Mouse (Mus musculus): ENCODE results near the gene Stx8. TPM values are rescaled to one million over a fixed set of nuclear protein-coding genes. Genes with fewer than 3 reads are reported as not detected.

Stx8 gene
- total RNA-seq, 1 experiment from 2014 or later: 12.3 TPM

- no peak for ATAC-seq (replicated peaks in 1 of 2; ENCODE audit: insufficient read depth in 1 of 2, low FRiP score in 2 of 2, low TSS enrichment in 1 of 2, low read depth in 1 of 2, poor library complexity in 2 of 2, severe bottlenecking in 2 of 2)
Observed at GRCm38 (mm10) chr11:68196566-68196965, 230.6 kb downstream of the Stx8 start.

- no peak for ATAC-seq (replicated peaks in 1 of 2; ENCODE audit: insufficient read depth in 1 of 2, low FRiP score in 2 of 2, low TSS enrichment in 1 of 2, low read depth in 1 of 2, poor library complexity in 2 of 2, severe bottlenecking in 2 of 2)
Observed at GRCm38 (mm10) chr11:68197471-68197870, 231.5 kb downstream of the Stx8 start.

- no peak for ATAC-seq (replicated peaks in 1 of 2; ENCODE audit: insufficient read depth in 1 of 2, low FRiP score in 2 of 2, low TSS enrichment in 1 of 2, low read depth in 1 of 2, poor library complexity in 2 of 2, severe bottlenecking in 2 of 2)
Observed at GRCm38 (mm10) chr11:68198696-68199095, 232.7 kb downstream of the Stx8 start.

- no peak for ATAC-seq (replicated peaks in 1 of 2; ENCODE audit: insufficient read depth in 1 of 2, low FRiP score in 2 of 2, low TSS enrichment in 1 of 2, low read depth in 1 of 2, poor library complexity in 2 of 2, severe bottlenecking in 2 of 2)
Observed at GRCm38 (mm10) chr11:68199103-68199502, 233.1 kb downstream of the Stx8 start.

- ATAC-seq (replicated peaks in 1 of 2; ENCODE audit: insufficient read depth in 1 of 2, low FRiP score in 2 of 2, low TSS enrichment in 1 of 2, low read depth in 1 of 2, poor library complexity in 2 of 2, severe bottlenecking in 2 of 2): peak; percentile 58 to 63
Observed at GRCm38 (mm10) chr11:68199801-68200423, 233.9 kb downstream of the Stx8 start.

GRCm38 (mm10) chr11:68200500-68200899 lies 234.5 kb downstream of the Stx8 start:
- no peak for ATAC-seq (replicated peaks in 1 of 2; ENCODE audit: insufficient read depth in 1 of 2, low FRiP score in 2 of 2, low TSS enrichment in 1 of 2, low read depth in 1 of 2, poor library complexity in 2 of 2, severe bottlenecking in 2 of 2)

GRCm38 (mm10) chr11:68201063-68201462 lies 235.1 kb downstream of the Stx8 start:
- ATAC-seq (replicated peaks in 1 of 2; ENCODE audit: insufficient read depth in 1 of 2, low FRiP score in 2 of 2, low TSS enrichment in 1 of 2, low read depth in 1 of 2, poor library complexity in 2 of 2, severe bottlenecking in 2 of 2): no peak

GRCm38 (mm10) chr11:68201811-68202459 lies 235.9 kb downstream of the Stx8 start:
- no peak for ATAC-seq (replicated peaks in 1 of 2; ENCODE audit: insufficient read depth in 1 of 2, low FRiP score in 2 of 2, low TSS enrichment in 1 of 2, low read depth in 1 of 2, poor library complexity in 2 of 2, severe bottlenecking in 2 of 2)

- ATAC-seq (replicated peaks in 1 of 2; ENCODE audit: insufficient read depth in 1 of 2, low FRiP score in 2 of 2, low TSS enrichment in 1 of 2, low read depth in 1 of 2, poor library complexity in 2 of 2, severe bottlenecking in 2 of 2): no peak
Observed at GRCm38 (mm10) chr11:68202561-68202960, 236.6 kb downstream of the Stx8 start.

- ATAC-seq (replicated peaks in 1 of 2; ENCODE audit: insufficient read depth in 1 of 2, low FRiP score in 2 of 2, low TSS enrichment in 1 of 2, low read depth in 1 of 2, poor library complexity in 2 of 2, severe bottlenecking in 2 of 2): no peak
Observed at GRCm38 (mm10) chr11:68203658-68204315, 237.8 kb downstream of the Stx8 start.

GRCm38 (mm10) chr11:68204407-68204806 lies 238.4 kb downstream of the Stx8 start:
- ATAC-seq (replicated peaks in 1 of 2; ENCODE audit: insufficient read depth in 1 of 2, low FRiP score in 2 of 2, low TSS enrichment in 1 of 2, low read depth in 1 of 2, poor library complexity in 2 of 2, severe bottlenecking in 2 of 2): no peak; a peak in 1 of 4 replicates

- no peak for ATAC-seq (replicated peaks in 1 of 2; ENCODE audit: insufficient read depth in 1 of 2, low FRiP score in 2 of 2, low TSS enrichment in 1 of 2, low read depth in 1 of 2, poor library complexity in 2 of 2, severe bottlenecking in 2 of 2)
Observed at GRCm38 (mm10) chr11:68205572-68206229, 239.7 kb downstream of the Stx8 start.

GRCm38 (mm10) chr11:68208023-68208422 lies 242.0 kb downstream of the Stx8 start:
- no peak for ATAC-seq (replicated peaks in 1 of 2; ENCODE audit: insufficient read depth in 1 of 2, low FRiP score in 2 of 2, low TSS enrichment in 1 of 2, low read depth in 1 of 2, poor library complexity in 2 of 2, severe bottlenecking in 2 of 2)

GRCm38 (mm10) chr11:68208582-68208981 lies 242.6 kb downstream of the Stx8 start:
- ATAC-seq (replicated peaks in 1 of 2; ENCODE audit: insufficient read depth in 1 of 2, low FRiP score in 2 of 2, low TSS enrichment in 1 of 2, low read depth in 1 of 2, poor library complexity in 2 of 2, severe bottlenecking in 2 of 2): no peak

- ATAC-seq (replicated peaks in 1 of 2; ENCODE audit: insufficient read depth in 1 of 2, low FRiP score in 2 of 2, low TSS enrichment in 1 of 2, low read depth in 1 of 2, poor library complexity in 2 of 2, severe bottlenecking in 2 of 2): peak; percentile 68 to 70
Observed at GRCm38 (mm10) chr11:68209506-68209905, 243.5 kb downstream of the Stx8 start.

- ATAC-seq (replicated peaks in 1 of 2; ENCODE audit: insufficient read depth in 1 of 2, low FRiP score in 2 of 2, low TSS enrichment in 1 of 2, low read depth in 1 of 2, poor library complexity in 2 of 2, severe bottlenecking in 2 of 2): no peak
Observed at GRCm38 (mm10) chr11:68210714-68211113, 244.7 kb downstream of the Stx8 start.

GRCm38 (mm10) chr11:68211924-68212578 lies 246.1 kb downstream of the Stx8 start:
- no peak for ATAC-seq (replicated peaks in 1 of 2; ENCODE audit: insufficient read depth in 1 of 2, low FRiP score in 2 of 2, low TSS enrichment in 1 of 2, low read depth in 1 of 2, poor library complexity in 2 of 2, severe bottlenecking in 2 of 2)
